Mouse (Mus musculus) gastrocnemius, postnatal 25 days (tissue): ENCODE data around the gene Rnf208. TPM values are rescaled to one million over a fixed set of nuclear protein-coding genes. Genes with fewer than 3 reads are reported as not detected.

Experiments used
- DNase-seq: peaks from one replicate; pipeline ENCODE4 v3.0.0; 2022
- total RNA-seq, 2 experiments: library from RNA; stranded (reverse); gene quantifications; 1 replicate in 1 of 2; 2 replicates in 1 of 2; pipeline ENCODE4 v1.2.3; 2021

Rnf208 gene
- total RNA-seq, 2 experiments from 2014 or later: 0.56 to 0.75 TPM

GRCm38 (mm10) chr2:25278928-25279882, 37.1 kb downstream of the Rnf208 start:
- peak; percentile 38 for DNase-seq

DNA sequence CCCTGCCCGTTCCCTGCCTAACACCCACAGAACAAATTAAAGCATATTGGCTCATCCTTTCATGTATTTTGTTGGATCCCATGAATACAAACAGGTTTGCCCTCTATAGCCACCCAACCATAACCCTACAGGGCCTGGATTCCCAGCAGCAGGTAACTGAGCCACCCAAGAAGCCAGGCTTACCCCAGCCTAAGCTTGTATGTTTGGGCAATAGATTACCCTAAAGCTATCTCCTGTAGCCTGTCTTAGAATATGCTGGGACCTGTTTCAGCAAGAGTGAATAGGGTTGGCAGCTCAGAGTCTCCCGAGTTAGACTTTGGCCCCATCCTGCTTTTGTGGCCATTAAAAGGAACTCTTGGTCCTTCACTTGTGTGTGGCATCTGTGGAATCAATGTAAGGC, 43.5 kb downstream of the Rnf208 start:
- no peak for DNase-seq

- DNase-seq: no peak
Measured at GRCm38 (mm10) chr2:25286314-25286713, 44.3 kb downstream of the Rnf208 start.

- no peak for DNase-seq
Measured at GRCm38 (mm10) chr2:25286837-25287636, 45.0 kb downstream of the Rnf208 start.

DNA sequence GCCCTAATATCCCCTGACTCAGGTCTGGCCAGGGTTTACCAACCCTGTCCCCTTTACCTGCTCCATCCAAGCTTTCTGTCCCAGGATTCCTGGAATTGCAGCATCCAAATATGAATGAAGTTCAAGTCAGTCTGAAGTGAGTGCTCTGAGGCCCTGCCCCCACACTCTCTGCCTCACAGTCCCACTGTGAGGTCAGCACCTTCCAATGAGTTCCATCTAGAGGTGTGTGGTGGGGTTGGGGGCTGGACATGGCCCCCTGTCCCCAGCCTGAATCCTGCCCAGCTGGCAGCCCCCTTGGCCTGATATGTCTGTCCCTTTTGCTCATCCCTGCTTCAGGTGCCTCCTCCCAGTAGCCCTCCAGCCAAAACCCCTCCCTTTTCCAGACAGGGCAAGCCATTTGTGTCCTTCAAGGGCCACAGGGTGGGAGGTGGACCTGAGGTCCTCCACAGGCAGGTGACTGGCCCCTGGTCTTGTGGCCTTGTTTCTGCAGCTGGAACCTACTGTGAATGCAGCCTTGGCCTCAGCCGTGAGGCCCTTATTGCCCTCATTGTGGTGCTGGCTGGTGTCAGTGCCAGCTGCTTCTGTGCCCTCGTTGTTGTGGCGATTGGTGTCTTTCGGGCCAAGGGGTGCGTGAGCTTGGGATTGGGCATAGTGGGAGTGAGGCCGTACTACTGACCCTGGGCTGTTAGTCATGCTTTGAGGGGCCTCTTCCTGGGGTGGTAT, 46.0 kb downstream of the Rnf208 start, which contains the start of gene Tmem210:
TSS of gene Tmem210 (plus strand) at position 219 of the 723 bp plus-strand sequence.
- no peak for DNase-seq

DNA sequence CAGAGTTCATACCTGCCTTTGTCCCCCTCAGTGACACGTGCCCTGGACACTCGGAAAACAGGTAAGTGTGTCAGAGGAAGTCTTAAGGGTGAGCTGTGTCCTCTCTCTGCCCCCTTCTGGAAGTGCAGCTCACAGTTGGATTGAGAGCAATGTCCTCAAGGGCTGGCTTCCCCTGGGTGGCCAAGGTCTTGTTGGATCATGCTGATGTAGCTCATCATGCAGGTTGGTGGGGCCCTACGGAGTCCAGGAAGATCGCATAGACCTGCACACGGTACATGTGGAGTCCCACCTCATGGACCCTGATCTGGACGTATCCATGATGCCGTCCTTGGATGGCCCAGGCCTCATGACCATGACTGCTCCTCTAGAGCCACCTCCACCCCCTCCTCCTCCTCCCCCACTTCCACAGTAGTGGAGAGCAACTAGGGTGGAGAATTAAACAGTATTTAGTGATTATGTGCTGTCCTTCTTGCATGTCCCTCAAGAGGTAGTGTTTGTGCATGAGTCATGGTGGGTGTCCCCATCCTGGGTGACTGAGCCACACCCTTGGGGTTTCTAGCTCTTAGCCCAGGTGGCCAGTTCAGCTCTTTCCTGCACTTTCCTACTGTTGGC, 46.8 kb downstream of the Rnf208 start:
- no peak for DNase-seq

DNA sequence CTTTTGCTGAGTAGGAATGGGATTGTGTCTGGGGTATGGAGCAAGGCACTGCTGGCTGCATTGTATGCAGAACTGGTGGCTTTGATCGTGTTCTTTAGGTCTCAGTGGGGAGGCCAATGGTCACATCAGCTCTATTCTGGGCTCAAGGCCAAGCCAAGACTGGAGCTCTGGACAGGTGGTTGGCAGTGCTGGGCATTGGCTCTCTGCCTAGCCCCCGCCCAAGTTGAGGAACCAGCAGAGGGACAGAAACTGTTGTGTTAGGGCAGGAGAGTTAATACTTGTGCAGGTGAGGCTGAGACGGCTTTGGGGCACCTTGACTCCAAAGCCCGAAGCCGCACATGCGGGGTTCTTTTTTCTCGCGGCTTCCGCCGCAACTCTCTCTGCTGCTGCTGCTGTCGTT, 47.6 kb downstream of the Rnf208 start, which contains the start of gene Lrrc26:
TSS of gene Lrrc26 (plus strand) at position 265 of the 400 bp plus-strand sequence.
- no peak for DNase-seq

GRCm38 (mm10) chr2:25290101-25290815, 48.2 kb downstream of the Rnf208 start:
- DNase-seq: no peak

- no peak for DNase-seq
Measured at GRCm38 (mm10) chr2:25290816-25291130, 48.7 kb downstream of the Rnf208 start.

GRCm38 (mm10) chr2:25291184-25292053, 49.4 kb downstream of the Rnf208 start:
- DNase-seq: no peak

- peak; percentile 35 for DNase-seq
Measured at GRCm38 (mm10) chr2:25292054-25292544, 50.0 kb downstream of the Rnf208 start.

DNA sequence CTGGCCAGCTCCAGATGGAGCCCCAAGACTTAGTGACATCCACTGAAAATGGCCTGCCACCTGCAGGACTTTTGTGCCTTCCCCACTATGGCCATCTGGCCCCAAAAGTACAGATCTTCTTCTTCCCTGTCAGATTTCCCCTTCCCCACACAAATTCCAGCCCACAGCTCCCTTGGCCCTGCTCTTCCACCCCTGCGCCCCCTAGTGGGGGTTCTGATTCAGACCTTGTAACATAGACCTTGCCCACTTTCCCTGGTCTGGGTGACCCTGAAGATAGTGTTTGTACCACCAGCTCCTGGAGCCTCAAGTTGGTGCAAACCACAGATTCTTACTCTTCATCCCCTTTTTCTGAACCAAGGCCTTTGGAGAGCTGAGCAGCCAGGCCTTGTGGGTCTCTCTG, 50.8 kb downstream of the Rnf208 start:
- peak; percentile 41 for DNase-seq

DNA sequence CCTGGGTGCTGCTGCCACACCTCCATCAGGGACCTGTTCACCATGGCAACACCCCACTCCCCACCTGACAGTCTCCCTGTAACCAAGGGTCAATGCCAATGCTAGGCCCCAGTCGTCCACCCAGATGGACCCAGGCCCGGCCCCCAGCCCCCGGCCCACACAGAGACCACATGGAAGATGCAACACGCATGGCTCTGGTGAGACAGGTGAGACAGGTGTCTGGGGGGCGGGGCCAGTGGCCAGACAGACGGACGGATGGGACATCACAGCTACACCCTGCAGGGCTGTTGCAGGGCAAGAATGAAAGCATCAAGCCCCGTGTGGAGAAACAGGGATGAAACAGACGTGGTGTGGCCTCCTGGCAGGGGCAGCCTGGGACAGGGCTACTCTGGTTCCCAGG, 51.7 kb downstream of the Rnf208 start:
- no peak for DNase-seq

Other genes starting within 250 kb of the Rnf208 start
- gene Nsmf, start 187.9 kb upstream of the Rnf208 start, total RNA-seq: 10 to 100 TPM; 12.8 to 15.9 TPM
- not detected for gene Entpd8, start 162.0 kb upstream of the Rnf208 start, total RNA-seq
- gene Noxa1, start 147.1 kb upstream of the Rnf208 start, total RNA-seq: not detected
- gene Nrarp, start 61.5 kb upstream of the Rnf208 start, total RNA-seq: 1 to 10 TPM; 3.6 to 6.7 TPM
- 1 to 10 TPM; 1.1 to 1.3 TPM for gene Tor4a, start 45.4 kb upstream of the Rnf208 start, total RNA-seq
- gene Nelfb, start 30.8 kb upstream of the Rnf208 start, total RNA-seq: 10 to 100 TPM; 20.5 to 22.3 TPM
- not detected for gene Stpg3, start 27.6 kb upstream of the Rnf208 start, total RNA-seq
- not detected for gene Fam166a, start 23.5 kb upstream of the Rnf208 start, total RNA-seq
- 100 to 1,000 TPM; 167 to 293 TPM for gene Tubb4b, start 17.6 kb upstream of the Rnf208 start, total RNA-seq
- not detected for gene Slc34a3, start 7.9 kb upstream of the Rnf208 start, total RNA-seq
- not detected for gene Rnf224, start 5.5 kb upstream of the Rnf208 start, total RNA-seq
- not detected for gene Cysrt1, start 197 bp downstream of the Rnf208 start, total RNA-seq
- gene AL732309.1, start 4.6 kb downstream of the Rnf208 start, total RNA-seq: under 1 TPM; 0.82 to 0.99 TPM
- gene Tmem203, start 13.2 kb downstream of the Rnf208 start, total RNA-seq: 10 to 100 TPM; 10.3 to 11.3 TPM
- 1 to 10 TPM; 2.1 to 2.9 TPM for gene Tprn, start 20.4 kb downstream of the Rnf208 start, total RNA-seq
- 10 to 100 TPM; 31.6 to 33.0 TPM for gene Ssna1, start 30.2 kb downstream of the Rnf208 start, total RNA-seq
- gene Anapc2, start 30.2 kb downstream of the Rnf208 start, total RNA-seq: 10 to 100 TPM; 27.0 to 27.3 TPM
- gene Tmem210, start 45.9 kb downstream of the Rnf208 start, total RNA-seq: not detected
- not detected for gene Lrrc26, start 47.7 kb downstream of the Rnf208 start, total RNA-seq
- under 1 TPM in 1 of 2 experiments, not detected in 1; 0.08 TPM for gene Grin1, start 76.9 kb downstream of the Rnf208 start, total RNA-seq
- 10 to 100 TPM; 11.9 to 15.4 TPM for gene Man1b1, start 90.1 kb downstream of the Rnf208 start, total RNA-seq
- 10 to 100 TPM; 10.1 to 10.4 TPM for gene Dpp7, start 114.1 kb downstream of the Rnf208 start, total RNA-seq
- 1 to 10 TPM; 2.8 to 4.6 TPM for gene Uap1l1, start 123.4 kb downstream of the Rnf208 start, total RNA-seq
- under 1 TPM; 0.19 to 0.33 TPM for gene Sapcd2, start 130.1 kb downstream of the Rnf208 start, total RNA-seq
- 1 to 10 TPM; 9.1 to 9.4 TPM for gene Entpd2, start 153.6 kb downstream of the Rnf208 start, total RNA-seq
- 10 to 100 TPM; 15.0 to 25.1 TPM for gene Npdc1, start 157.1 kb downstream of the Rnf208 start, total RNA-seq
- gene Fut7, start 181.0 kb downstream of the Rnf208 start, total RNA-seq: not detected
- gene Abca2, start 186.4 kb downstream of the Rnf208 start, total RNA-seq: 10 to 100 TPM; 12.5 to 16.2 TPM
- under 1 TPM; 0.35 to 0.64 TPM for gene Clic3, start 214.6 kb downstream of the Rnf208 start, total RNA-seq
- gene Paxx, start 218.8 kb downstream of the Rnf208 start, total RNA-seq: 10 to 100 TPM; 13.7 to 16.2 TPM
- not detected for gene Ptgds, start 227.8 kb downstream of the Rnf208 start, total RNA-seq